Mouse (Mus musculus): ENCODE data around the gene Tmem265. TPM values are rescaled to one million over a fixed set of nuclear protein-coding genes. Genes with fewer than 3 reads are reported as not detected.
A peak's percentile ranks its signal among the peaks of the same experiment; 100 is the strongest.

Tmem265 gene
- polyA plus RNA-seq, 1 experiment from 2014 or later = 5.3 TPM

- peak overlapping the region; percentile 93 for H3K9ac ChIP-seq (ENCODE audit: low read depth, low read length)
- peaks cover 6% of the 10 kb centered on the region for H3K4me1 ChIP-seq (ENCODE audit: control insufficient read depth, insufficient read depth, low read length)
- H3K9me3 ChIP-seq (ENCODE audit: control insufficient read depth, low read length) = no peaks in the 10 kb centered on the region
- DNase-seq (ENCODE audit: low spot score) = no peak
- peaks cover 49% of the 10 kb centered on the region for H3K36me3 ChIP-seq (ENCODE audit: control insufficient read depth, insufficient read depth, low read length)
- H3K4me3 ChIP-seq (ENCODE audit: low read depth, low read length) = peak overlapping the region; percentile 93
- no peak for ATAC-seq (ENCODE audit: low read depth)
- no peak overlapping the region for H3K27ac ChIP-seq (replicated peaks; ENCODE audit: low read depth, low read length)
- H3K4me2 ChIP-seq (ENCODE audit: low read depth, low read length) = peak overlapping the region; percentile 61; the same call in 1 of the 2 replicates
- no peaks in the 10 kb centered on the region for H3K27me3 ChIP-seq (replicated peaks; ENCODE audit: control insufficient read depth, insufficient read depth, low read length)
- WGBS = 74% methylated on average over 8 of the region's 8 CpGs
These were observed 52.3 kb downstream of the Tmem265 start for GRCm38 (mm10) chr7:127613501-127613900.

- H3K27ac ChIP-seq (replicated peaks; ENCODE audit: low read depth, low read length) = no peak overlapping the region
- H3K9ac ChIP-seq (ENCODE audit: low read depth, low read length) = peak overlapping the region; percentile 93
- peak overlapping the region; percentile 93 for H3K4me3 ChIP-seq (ENCODE audit: low read depth, low read length)
- H3K27me3 ChIP-seq (replicated peaks; ENCODE audit: control insufficient read depth, insufficient read depth, low read length) = no peaks in the 10 kb centered on the region
- H3K4me2 ChIP-seq (ENCODE audit: low read depth, low read length) = peak overlapping the region; percentile 61
- WGBS = 22% methylated on average over 8 of the region's 8 CpGs
- no peaks in the 10 kb centered on the region for H3K9me3 ChIP-seq (ENCODE audit: control insufficient read depth, low read length)
- peaks cover 6% of the 10 kb centered on the region for H3K4me1 ChIP-seq (ENCODE audit: control insufficient read depth, insufficient read depth, low read length)
- DNase-seq (ENCODE audit: low spot score) = no peak
- no peak for ATAC-seq (ENCODE audit: low read depth)
- peaks cover 43% of the 10 kb centered on the region for H3K36me3 ChIP-seq (ENCODE audit: control insufficient read depth, insufficient read depth, low read length)
These were observed 52.9 kb downstream of the Tmem265 start for GRCm38 (mm10) chr7:127614091-127614490.

GRCm38 (mm10) chr7:127614511-127614890 lies 53.3 kb downstream of the Tmem265 start:
- Histone ChIP-seq H3K27ac (replicated peaks; ENCODE audit: low read depth, low read length) (peak overlapping the region; percentile 74), H3K36me3 (ENCODE audit: control insufficient read depth, insufficient read depth, low read length) (peaks cover 39% of the 10 kb centered on the region), H3K9ac (ENCODE audit: low read depth, low read length) (peak overlapping the region; percentile 93), H3K9me3 (ENCODE audit: control insufficient read depth, low read length) (no peaks in the 10 kb centered on the region), H3K4me2 (ENCODE audit: low read depth, low read length) (peak overlapping the region; percentile 61), H3K4me1 (ENCODE audit: control insufficient read depth, insufficient read depth, low read length) (peaks cover 6% of the 10 kb centered on the region), H3K27me3 (replicated peaks; ENCODE audit: control insufficient read depth, insufficient read depth, low read length) (no peaks in the 10 kb centered on the region), H3K4me3 (ENCODE audit: low read depth, low read length) (peak overlapping the region; percentile 93)
- ATAC-seq (ENCODE audit: low read depth) (peak; percentile 35), DNase-seq (ENCODE audit: low spot score) (peak; percentile 40)
- WGBS = 0% methylated on average over 5 of the region's 44 CpGs

- 0% methylated on average over 25 of the region's 50 CpGs for WGBS
- Histone ChIP-seq H3K27me3 (replicated peaks; ENCODE audit: control insufficient read depth, insufficient read depth, low read length) (no peaks in the 10 kb centered on the region), H3K27ac (replicated peaks; ENCODE audit: low read depth, low read length) (peak within 1 kb of the TSS; percentile 74), H3K4me1 (ENCODE audit: control insufficient read depth, insufficient read depth, low read length) (peaks cover 6% of the 10 kb centered on the region), H3K9ac (ENCODE audit: low read depth, low read length) (peak within 1 kb of the TSS; percentile 93), H3K4me3 (ENCODE audit: low read depth, low read length) (peak within 1 kb of the TSS; percentile 93), H3K9me3 (ENCODE audit: control insufficient read depth, low read length) (no peaks in the 10 kb centered on the region), H3K4me2 (ENCODE audit: low read depth, low read length) (peak within 1 kb of the TSS; percentile 61), H3K36me3 (ENCODE audit: control insufficient read depth, insufficient read depth, low read length) (peaks cover 32% of the 10 kb centered on the region)
- ATAC-seq (ENCODE audit: low read depth) = peak; percentile 92
- peak; percentile 93 for DNase-seq (ENCODE audit: low spot score)
These were observed 54.0 kb downstream of the Tmem265 start, which contains the start of gene Zfp629 for GRCm38 (mm10) chr7:127614891-127615843. Gene Zfp629 (minus strand): TSS chr7:127615797.

- H3K4me3 ChIP-seq (ENCODE audit: low read depth, low read length) = no peak overlapping the region
- H3K9ac ChIP-seq (ENCODE audit: low read depth, low read length) = no peak overlapping the region
- peaks cover 20% of the 10 kb centered on the region for H3K36me3 ChIP-seq (ENCODE audit: control insufficient read depth, insufficient read depth, low read length)
- peaks cover 6% of the 10 kb centered on the region for H3K4me1 ChIP-seq (ENCODE audit: control insufficient read depth, insufficient read depth, low read length)
- no peak overlapping the region; the same call in 1 of the 2 replicates for H3K4me2 ChIP-seq (ENCODE audit: low read depth, low read length)
- WGBS = 67% methylated on average over 1 of the region's 1 CpGs
- no peak for DNase-seq (ENCODE audit: low spot score)
- no peaks in the 10 kb centered on the region for H3K27me3 ChIP-seq (replicated peaks; ENCODE audit: control insufficient read depth, insufficient read depth, low read length)
- no peaks in the 10 kb centered on the region for H3K9me3 ChIP-seq (ENCODE audit: control insufficient read depth, low read length)
- H3K27ac ChIP-seq (replicated peaks; ENCODE audit: low read depth, low read length) = no peak overlapping the region
- ATAC-seq (ENCODE audit: low read depth) = no peak
These were observed 55.1 kb downstream of the Tmem265 start for GRCm38 (mm10) chr7:127616336-127616735.

Other genes starting within 250 kb of the Tmem265 start
- gene Zfp768, start 215.8 kb upstream of the Tmem265 start, polyA plus RNA-seq (2014; fragmentation: Nextera tagmentation; extraction: Ambion mirVana) = 5.2 and 5.9 TPM in 2 replicates
- 4.9 and 7.3 TPM in 2 replicates for gene Zfp747, start 185.3 kb upstream of the Tmem265 start, polyA plus RNA-seq (2014; fragmentation: Nextera tagmentation; extraction: Ambion mirVana)
- gene 9130019O22Rik, start 174.2 kb upstream of the Tmem265 start, polyA plus RNA-seq (2014; fragmentation: Nextera tagmentation; extraction: Ambion mirVana) = 5.7 and 5.9 TPM in 2 replicates
- gene E430018J23Rik, start 167.8 kb upstream of the Tmem265 start, polyA plus RNA-seq (2014; fragmentation: Nextera tagmentation; extraction: Ambion mirVana) = 5.6 and 6.7 TPM in 2 replicates
- gene Zfp764, start 154.6 kb upstream of the Tmem265 start, polyA plus RNA-seq (2014; fragmentation: Nextera tagmentation; extraction: Ambion mirVana) = 6.8 and 8.3 TPM in 2 replicates
- 17.0 and 20.7 TPM in 2 replicates for gene Zfp688, start 139.3 kb upstream of the Tmem265 start, polyA plus RNA-seq (2014; fragmentation: Nextera tagmentation; extraction: Ambion mirVana)
- 7.1 and 7.6 TPM in 2 replicates for gene Zfp689, start 112.2 kb upstream of the Tmem265 start, polyA plus RNA-seq (2014; fragmentation: Nextera tagmentation; extraction: Ambion mirVana)
- 40.4 and 41.9 TPM in 2 replicates for gene Prr14, start 101.8 kb upstream of the Tmem265 start, polyA plus RNA-seq (2014; fragmentation: Nextera tagmentation; extraction: Ambion mirVana)
- 14.3 and 15.0 TPM in 2 replicates for gene Fbrs, start 82.2 kb upstream of the Tmem265 start, polyA plus RNA-seq (2014; fragmentation: Nextera tagmentation; extraction: Ambion mirVana)
- 41.5 and 42.0 TPM in 2 replicates for gene Srcap, start 49.4 kb upstream of the Tmem265 start, polyA plus RNA-seq (2014; fragmentation: Nextera tagmentation; extraction: Ambion mirVana)
- 12.2 and 13.2 TPM in 2 replicates for gene Gm42715, start 41.8 kb upstream of the Tmem265 start, polyA plus RNA-seq (2014; fragmentation: Nextera tagmentation; extraction: Ambion mirVana)
- 35.2 TPM in 2 replicates for gene Phkg2, start 11.9 kb downstream of the Tmem265 start, polyA plus RNA-seq (2014; fragmentation: Nextera tagmentation; extraction: Ambion mirVana)
- 9.9 and 10.4 TPM in 2 replicates for gene Ccdc189, start 27.2 kb downstream of the Tmem265 start, polyA plus RNA-seq (2014; fragmentation: Nextera tagmentation; extraction: Ambion mirVana)
- 35.9 and 47.7 TPM in 2 replicates for gene Rnf40, start 27.4 kb downstream of the Tmem265 start, polyA plus RNA-seq (2014; fragmentation: Nextera tagmentation; extraction: Ambion mirVana)
- 13.0 and 17.9 TPM in 2 replicates for gene Zfp629, start 54.4 kb downstream of the Tmem265 start, polyA plus RNA-seq (2014; fragmentation: Nextera tagmentation; extraction: Ambion mirVana)
- 84.2 and 86.6 TPM in 2 replicates for gene Bcl7c, start 147.5 kb downstream of the Tmem265 start, polyA plus RNA-seq (2014; fragmentation: Nextera tagmentation; extraction: Ambion mirVana)
- gene Ctf1, start 151.3 kb downstream of the Tmem265 start, polyA plus RNA-seq (2014; fragmentation: Nextera tagmentation; extraction: Ambion mirVana) = 20.9 and 23.8 TPM in 2 replicates
- gene Ctf2, start 170.8 kb downstream of the Tmem265 start, polyA plus RNA-seq (2014; fragmentation: Nextera tagmentation; extraction: Ambion mirVana) = 0.14 and 0.35 TPM in 2 replicates
- gene Fbxl19, start 183.2 kb downstream of the Tmem265 start, polyA plus RNA-seq (2014; fragmentation: Nextera tagmentation; extraction: Ambion mirVana) = 3.0 and 3.8 TPM in 2 replicates
- gene Orai3, start 208.4 kb downstream of the Tmem265 start, polyA plus RNA-seq (2014; fragmentation: Nextera tagmentation; extraction: Ambion mirVana) = 10.4 and 11.9 TPM in 2 replicates
- gene Setd1a, start 215.3 kb downstream of the Tmem265 start, polyA plus RNA-seq (2014; fragmentation: Nextera tagmentation; extraction: Ambion mirVana) = 23.0 and 24.1 TPM in 2 replicates
- 0.43 TPM in 1 of 2 replicates, not detected in the other for gene Gm49388, start 224.2 kb downstream of the Tmem265 start, polyA plus RNA-seq (2014; fragmentation: Nextera tagmentation; extraction: Ambion mirVana)
- gene Hsd3b7, start 239.2 kb downstream of the Tmem265 start, polyA plus RNA-seq (2014; fragmentation: Nextera tagmentation; extraction: Ambion mirVana) = 22.2 and 23.5 TPM in 2 replicates